Mouse (Mus musculus) spleen, postnatal 14 days (tissue): ENCODE measurements at regions not wholly inside any gene's neighbourhood (a gene's known extent, or its start where the extent isn't known, plus 50 kb on each side); places are given as distances from the start of the nearest gene placed in this dataset.
A peak's percentile ranks its signal among the peaks of the same experiment; 100 is the strongest.
"Not testable (repeated sequence)": the region's sequence is repeated elsewhere in the genome, so short reads cannot be mapped to it uniquely, and the experiment has no call there.

Source experiments
- DNase-seq, 2 experiments: peaks; one replicate each; pipeline ENCODE4 v3.0.0; 2021 to 2022; ENCODE audit warnings: low spot score in 2 of 2

GRCm38 (mm10) chr13:3341416-3341815 lies 196.4 kb upstream of the Gdi2 start:
- no peak for DNase-seq

DNA sequence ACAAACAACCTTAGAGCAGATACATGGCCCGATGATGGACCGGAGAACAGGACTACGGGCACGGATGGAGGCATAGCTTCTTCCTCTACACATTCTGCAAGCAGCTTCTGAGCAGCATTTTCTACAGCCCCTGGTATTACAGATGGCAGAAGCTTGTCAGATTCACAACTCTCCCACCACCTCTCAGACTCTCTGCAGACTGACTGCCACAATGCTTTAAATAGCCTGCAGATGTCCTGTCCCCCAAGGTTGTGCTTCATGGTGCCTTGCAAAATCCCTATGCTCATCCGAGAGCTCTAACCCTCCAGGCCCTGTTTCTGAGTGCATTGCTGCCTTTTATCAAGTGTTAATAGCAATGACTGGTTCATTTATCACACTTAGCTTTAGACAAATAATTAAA lies 194.3 kb upstream of the Gdi2 start:
- DNase-seq: no peak

GRCm38 (mm10) chr13:3354912-3355311 lies 183.0 kb upstream of the Gdi2 start:
- DNase-seq: not testable (repeated sequence)

GRCm38 (mm10) chr13:3358079-3358608 lies 179.7 kb upstream of the Gdi2 start:
- no peak for DNase-seq

GRCm38 (mm10) chr13:3358996-3359750 lies 178.7 kb upstream of the Gdi2 start:
- DNase-seq: no peak

- not testable (repeated sequence) for DNase-seq
Observed at GRCm38 (mm10) chr13:3359751-3360260, 178.1 kb upstream of the Gdi2 start.

- no peak for DNase-seq
Observed at GRCm38 (mm10) chr13:3360503-3361490, 177.1 kb upstream of the Gdi2 start.

DNA sequence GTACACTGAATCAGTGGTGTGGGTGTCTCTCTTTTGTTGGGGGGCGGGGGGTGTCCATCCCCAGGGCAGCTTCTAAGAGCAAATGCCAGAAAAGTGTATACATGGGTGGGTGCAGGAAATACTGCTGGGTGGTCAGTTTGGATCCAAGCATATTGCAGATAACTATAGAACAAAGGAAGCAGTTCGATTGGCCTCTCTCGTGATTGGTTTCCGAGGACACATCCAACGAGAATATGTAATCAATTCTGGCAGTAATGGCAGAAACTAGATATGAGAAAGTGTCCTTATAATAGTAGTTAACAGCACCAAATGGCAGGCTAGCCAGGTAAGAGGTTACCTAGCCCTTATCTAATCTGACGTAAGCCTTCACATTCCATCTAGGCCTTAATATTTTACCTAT lies 165.2 kb upstream of the Gdi2 start:
- no peak for DNase-seq

- not testable (repeated sequence) for DNase-seq
Observed at GRCm38 (mm10) chr13:3373522-3374220, 164.2 kb upstream of the Gdi2 start.

DNA sequence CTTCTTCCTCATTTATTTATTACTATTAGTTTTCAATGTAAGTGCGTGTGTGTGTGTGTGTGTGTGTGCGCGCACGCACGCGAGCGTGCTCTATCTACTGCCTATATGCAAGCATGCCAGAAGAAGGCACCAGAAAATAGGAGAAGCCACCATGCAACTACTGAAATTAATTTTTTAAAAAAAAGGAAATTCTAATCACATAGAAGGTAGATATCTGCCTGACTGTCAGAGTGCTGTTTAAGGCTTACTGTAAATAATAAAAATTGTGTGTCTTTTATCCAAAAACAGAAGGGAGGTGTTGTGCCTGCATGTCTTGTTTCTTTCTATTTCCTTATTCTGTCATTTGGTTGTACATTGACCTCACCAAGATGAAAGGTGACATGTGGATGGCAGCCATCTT lies 163.1 kb upstream of the Gdi2 start:
- DNase-seq: no peak

DNA sequence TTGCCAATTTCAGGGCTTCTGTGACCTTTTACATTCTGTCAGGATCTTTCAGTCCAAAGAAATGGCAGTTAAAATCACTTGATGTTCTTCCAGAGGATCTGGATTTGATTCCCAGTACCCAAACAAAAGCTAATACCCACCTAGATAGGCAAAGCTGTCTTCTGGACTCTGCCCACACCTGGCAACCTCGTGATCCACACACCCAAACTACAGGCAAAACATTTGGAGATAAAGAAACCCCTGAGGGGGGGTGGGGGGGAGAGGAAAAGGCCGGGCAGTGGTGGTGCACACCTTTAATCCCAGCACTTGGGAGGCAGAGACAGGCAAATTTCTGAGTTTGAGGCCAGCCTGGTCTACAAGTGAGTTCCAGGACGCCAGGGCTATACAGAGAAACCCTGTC lies 160.1 kb upstream of the Gdi2 start:
- not testable (repeated sequence) for DNase-seq

- not testable (repeated sequence) for DNase-seq
Observed at GRCm38 (mm10) chr13:3405783-3406182, 132.1 kb upstream of the Gdi2 start.

DNA sequence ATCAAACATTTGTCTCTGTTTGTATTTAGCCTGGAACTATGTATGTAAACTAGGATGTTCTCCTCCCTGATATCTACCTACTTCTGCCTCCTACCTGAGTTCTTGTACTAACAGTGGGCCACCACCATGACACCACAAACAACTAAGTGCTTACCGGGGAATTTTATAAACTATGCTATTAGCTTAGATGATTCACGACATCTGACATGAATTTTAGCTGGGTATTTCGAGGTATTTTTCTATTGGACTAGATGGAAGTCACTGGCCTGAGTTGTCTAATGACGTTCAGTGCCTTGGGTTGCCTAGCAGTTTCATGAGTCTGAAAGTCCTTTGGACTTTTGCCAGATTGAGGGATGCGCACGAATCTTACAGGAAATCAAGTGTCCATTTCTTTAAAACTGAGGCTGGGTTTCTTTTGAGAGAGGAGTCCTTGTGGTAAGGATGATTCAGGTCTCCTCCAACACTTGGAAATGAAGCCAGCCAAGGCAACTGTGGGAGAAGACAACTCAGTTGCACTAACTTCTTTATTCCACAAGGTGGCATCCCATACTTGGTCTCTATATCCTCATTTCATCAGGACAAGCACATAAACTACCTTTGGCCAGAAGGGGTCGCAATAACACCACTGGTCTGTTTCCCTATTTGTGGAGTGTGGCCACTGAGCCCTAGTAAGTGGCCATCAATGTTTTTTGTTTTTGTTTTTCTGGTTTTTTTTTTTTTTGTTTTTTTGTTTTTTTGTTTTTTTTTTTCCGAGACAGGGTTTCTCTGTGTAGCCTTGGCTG lies 131.4 kb upstream of the Gdi2 start:
- DNase-seq: peak; percentile 44 to 76

DNA sequence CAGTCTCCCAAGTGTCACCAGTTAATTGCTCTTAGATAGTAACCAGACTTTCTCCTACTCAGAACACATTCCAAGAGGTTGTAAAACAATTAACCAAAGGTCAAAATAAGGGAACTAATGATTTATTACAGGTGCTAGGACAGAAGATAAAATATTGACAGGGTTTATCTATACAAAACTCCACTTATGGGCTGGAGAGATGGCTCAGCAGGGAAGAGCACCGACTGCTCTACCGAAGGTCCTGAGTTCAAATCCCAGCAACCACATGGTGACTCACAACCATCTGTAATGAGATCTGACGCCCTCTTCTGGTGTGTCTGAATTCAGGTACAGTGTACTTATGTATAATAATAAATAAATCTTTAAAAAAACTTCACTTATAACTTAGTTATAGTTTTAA lies 127.6 kb upstream of the Gdi2 start:
- not testable (repeated sequence) for DNase-seq

DNA sequence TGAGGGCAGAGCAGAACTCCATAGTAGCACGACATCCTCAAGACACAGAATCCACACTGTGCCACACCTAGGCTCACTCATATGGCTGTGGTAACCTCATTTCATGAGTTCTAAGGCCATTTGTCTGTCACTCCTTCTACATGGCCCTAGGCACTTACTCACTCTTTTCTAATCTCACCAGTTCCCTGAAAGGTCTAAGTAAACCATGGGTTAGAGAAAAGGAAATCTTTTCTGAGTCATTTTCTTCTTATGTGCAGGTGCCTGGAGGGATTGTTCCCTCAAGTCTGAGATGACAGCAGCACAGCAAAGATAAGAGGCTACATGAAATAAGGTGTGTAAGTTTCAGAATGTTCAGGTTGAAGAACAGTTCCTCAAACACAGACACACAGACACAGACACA lies 120.8 kb upstream of the Gdi2 start:
- no peak for DNase-seq

DNA sequence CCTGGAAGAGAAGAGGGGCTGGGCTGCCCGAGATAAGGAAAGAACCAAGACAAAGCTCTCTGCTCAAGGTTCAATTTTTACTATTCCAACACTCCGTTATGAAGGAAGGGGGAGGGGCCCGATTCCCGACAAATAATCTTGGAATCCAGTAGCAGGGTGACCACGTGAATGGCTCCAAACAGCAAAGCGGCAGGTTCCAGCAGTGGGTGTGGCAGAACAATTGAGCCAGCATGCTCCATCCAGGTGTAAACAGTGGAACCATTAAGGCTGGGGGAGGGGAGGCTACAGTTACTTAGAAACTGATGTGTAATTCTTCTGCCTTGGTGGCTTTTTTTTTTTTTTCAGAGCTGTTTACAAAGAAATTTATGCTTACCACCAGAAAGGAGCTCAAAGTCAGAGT lies 82.5 kb upstream of the Gdi2 start:
- DNase-seq: not testable (repeated sequence)

DNA sequence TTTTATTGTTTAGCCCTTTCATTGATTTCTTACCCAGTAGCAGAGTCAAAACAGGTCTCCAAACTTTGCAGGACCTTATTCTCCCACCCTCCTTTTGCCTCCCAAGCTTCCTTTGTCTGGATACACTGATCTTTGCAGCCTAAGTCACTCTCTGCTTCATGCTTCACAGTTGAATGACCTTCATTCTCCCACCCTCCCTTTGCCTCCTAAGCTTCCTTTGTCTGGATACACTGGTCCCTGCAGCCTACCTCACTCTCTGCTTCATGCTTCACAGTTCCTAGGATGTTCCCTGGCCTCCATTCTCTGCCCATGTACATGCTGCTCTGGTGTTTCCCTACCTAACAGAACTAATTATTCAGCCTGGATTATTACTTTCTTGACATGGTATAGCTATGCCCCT lies 61.0 kb upstream of the Gdi2 start:
- DNase-seq: no peak

DNA sequence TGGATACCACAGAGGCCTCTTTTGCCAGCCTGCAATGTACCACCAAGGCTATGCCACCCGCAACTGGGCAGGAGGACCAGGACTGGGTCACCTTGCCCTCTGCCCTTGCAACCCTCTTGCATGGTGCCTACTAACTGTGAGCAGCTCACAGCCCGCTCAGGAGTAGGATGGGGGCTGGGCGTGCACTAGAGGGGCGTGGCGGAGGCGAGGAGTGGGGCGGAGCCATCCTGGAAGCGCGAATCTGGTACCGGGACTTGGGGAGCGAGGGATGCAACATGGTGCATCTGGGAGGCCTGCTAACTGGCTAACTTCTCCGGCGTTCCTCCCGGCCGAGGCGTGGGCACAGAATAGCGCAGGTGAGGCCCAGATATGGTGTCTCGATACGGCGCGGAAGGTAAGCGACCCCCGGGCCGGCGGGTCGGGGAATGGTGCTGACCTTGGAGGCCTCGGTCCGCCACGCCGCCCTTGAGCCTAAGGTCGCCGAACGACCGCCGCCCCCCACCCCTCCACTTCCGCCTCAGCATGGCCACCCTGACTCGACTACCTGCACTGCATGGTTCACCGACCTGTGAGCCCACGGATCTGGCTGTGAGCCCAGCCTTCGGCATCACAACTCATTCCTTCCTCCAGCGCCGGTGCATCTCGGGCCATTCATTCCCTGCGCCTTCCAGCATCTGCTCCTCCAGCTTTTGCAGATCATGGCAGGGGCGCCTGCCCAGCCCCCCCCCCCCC lies 59.7 kb upstream of the Gdi2 start:
- peak in 1 of 2 experiments; percentile 9 for DNase-seq
